Mouse (Mus musculus): ENCODE measurements around the gene Pdzd3. TPM values are rescaled to one million over a fixed set of nuclear protein-coding genes. Genes with fewer than 3 reads are reported as not detected.

Gene Pdzd3
- polyA plus RNA-seq, 1 experiment from 2014 or later = 2.5 TPM

Other genes with a start within 250 kb of the Pdzd3 start
- 1.1 and 1.4 TPM in 2 replicates for gene Thy1, start 208.1 kb downstream of the Pdzd3 start, polyA plus RNA-seq (2015; fragmentation: Nextera tagmentation; extraction: Ambion mirVana)
- gene Usp2, start 184.4 kb downstream of the Pdzd3 start, polyA plus RNA-seq (2015; fragmentation: Nextera tagmentation; extraction: Ambion mirVana) = 12.0 and 12.9 TPM in 2 replicates
- gene Mfrp, start 149.7 kb downstream of the Pdzd3 start, polyA plus RNA-seq (2015; fragmentation: Nextera tagmentation; extraction: Ambion mirVana) = 0.18 TPM in 2 replicates
- 2.8 and 3.3 TPM in 2 replicates for gene C1qtnf5, start 144.2 kb downstream of the Pdzd3 start, polyA plus RNA-seq (2015; fragmentation: Nextera tagmentation; extraction: Ambion mirVana)
- gene Gm49380, start 138.0 kb downstream of the Pdzd3 start, polyA plus RNA-seq (2015; fragmentation: Nextera tagmentation; extraction: Ambion mirVana) = 0.14 and 0.18 TPM in 2 replicates
- gene Rnf26, start 138.0 kb downstream of the Pdzd3 start, polyA plus RNA-seq (2015; fragmentation: Nextera tagmentation; extraction: Ambion mirVana) = 59.9 and 60.8 TPM in 2 replicates
- 38.3 and 43.0 TPM in 2 replicates for gene Mcam, start 117.0 kb downstream of the Pdzd3 start, polyA plus RNA-seq (2015; fragmentation: Nextera tagmentation; extraction: Ambion mirVana)
- gene Cbl, start 17.4 kb downstream of the Pdzd3 start, polyA plus RNA-seq (2015; fragmentation: Nextera tagmentation; extraction: Ambion mirVana) = 12.4 and 13.6 TPM in 2 replicates
- 0.23 TPM in 1 of 2 replicates, not detected in the other for gene Ccdc153, start 10.8 kb downstream of the Pdzd3 start, polyA plus RNA-seq (2015; fragmentation: Nextera tagmentation; extraction: Ambion mirVana)
- gene Nlrx1, start 17.1 kb upstream of the Pdzd3 start, polyA plus RNA-seq (2015; fragmentation: Nextera tagmentation; extraction: Ambion mirVana) = 8.9 TPM in 2 replicates
- gene Abcg4, start 37.1 kb upstream of the Pdzd3 start, polyA plus RNA-seq (2015; fragmentation: Nextera tagmentation; extraction: Ambion mirVana) = 4.6 and 5.1 TPM in 2 replicates
- 20.3 and 21.4 TPM in 2 replicates for gene Hinfp, start 54.2 kb upstream of the Pdzd3 start, polyA plus RNA-seq (2015; fragmentation: Nextera tagmentation; extraction: Ambion mirVana)
- gene C2cd2l, start 68.8 kb upstream of the Pdzd3 start, polyA plus RNA-seq (2015; fragmentation: Nextera tagmentation; extraction: Ambion mirVana) = 7.9 and 10.1 TPM in 2 replicates
- gene Dpagt1, start 74.5 kb upstream of the Pdzd3 start, polyA plus RNA-seq (2015; fragmentation: Nextera tagmentation; extraction: Ambion mirVana) = 33.2 and 33.5 TPM in 2 replicates
- gene H2afx, start 83.2 kb upstream of the Pdzd3 start, polyA plus RNA-seq (2015; fragmentation: Nextera tagmentation; extraction: Ambion mirVana) = 260 and 267 TPM in 2 replicates
- gene Hmbs, start 92.8 kb upstream of the Pdzd3 start, polyA plus RNA-seq (2015; fragmentation: Nextera tagmentation; extraction: Ambion mirVana) = 155 and 202 TPM in 2 replicates
- 25.8 and 26.4 TPM in 2 replicates for gene Vps11, start 110.2 kb upstream of the Pdzd3 start, polyA plus RNA-seq (2015; fragmentation: Nextera tagmentation; extraction: Ambion mirVana)
- 30.6 and 36.2 TPM in 2 replicates for gene Hyou1, start 128.0 kb upstream of the Pdzd3 start, polyA plus RNA-seq (2015; fragmentation: Nextera tagmentation; extraction: Ambion mirVana)
- 31.1 and 34.1 TPM in 2 replicates for gene Slc37a4, start 145.4 kb upstream of the Pdzd3 start, polyA plus RNA-seq (2015; fragmentation: Nextera tagmentation; extraction: Ambion mirVana)
- gene Rps25, start 155.7 kb upstream of the Pdzd3 start, polyA plus RNA-seq (2015; fragmentation: Nextera tagmentation; extraction: Ambion mirVana) = 1,740 and 2,121 TPM in 2 replicates
- 115 and 125 TPM in 2 replicates for gene Trappc4, start 156.1 kb upstream of the Pdzd3 start, polyA plus RNA-seq (2015; fragmentation: Nextera tagmentation; extraction: Ambion mirVana)
- 27.4 and 27.9 TPM in 2 replicates for gene Ccdc84, start 167.1 kb upstream of the Pdzd3 start, polyA plus RNA-seq (2015; fragmentation: Nextera tagmentation; extraction: Ambion mirVana)
- not detected in 2 replicates for gene Foxr1, start 189.7 kb upstream of the Pdzd3 start, polyA plus RNA-seq (2015; fragmentation: Nextera tagmentation; extraction: Ambion mirVana)
- 18.2 and 26.2 TPM in 2 replicates for gene Upk2, start 203.5 kb upstream of the Pdzd3 start, polyA plus RNA-seq (2015; fragmentation: Nextera tagmentation; extraction: Ambion mirVana)
- gene Bcl9l, start 231.4 kb upstream of the Pdzd3 start, polyA plus RNA-seq (2015; fragmentation: Nextera tagmentation; extraction: Ambion mirVana) = 12.0 and 12.1 TPM in 2 replicates